Comparison of ENCODE assay signal across 21 mouse cellular contexts in genomic region chr8:10061001-10061400, GRCm38 (mm10). TPM values are rescaled to one million over a fixed set of nuclear protein-coding genes. Genes with fewer than 3 reads are reported as not detected.
DNase-seq lines count a peak whose midpoint lies in the region; ATAC-seq and TF ChIP-seq lines count a peak whose summit lies in the region.
"Had no signal": no experiment of that assay in that cellular context is flagged by ENCODE, and none has a peak within 500 bp of the region (broad histone marks: within the 10 kb centered on the region; RNA-seq: fewer than 3 reads in every experiment).

No protein-coding gene starts in this region.

- H3K4me2 ChIP-seq in embryonic facial prominence, embryonic 12.5 days (replicated peaks): no peak overlapping the region
- no peak overlapping the region for H3K4me2 ChIP-seq in limb, embryonic 14.5 days (replicated peaks; ENCODE audit: low read depth, low read length, severe bottlenecking)
- H3K4me2 ChIP-seq in neural tube, embryonic 11.5 days (ENCODE audit: low read depth): no peak overlapping the region
- H3K4me2 ChIP-seq: heart, embryonic 15.5 days; liver, embryonic 11.5 days; midbrain, embryonic 11.5 days had no signal

- no peak overlapping the region for H3K27ac ChIP-seq in embryonic facial prominence, embryonic 12.5 days
- no peak overlapping the region for H3K27ac ChIP-seq in embryonic facial prominence, embryonic 10.5 days (replicated peaks)
- no peak overlapping the region for H3K27ac ChIP-seq in limb, embryonic 14.5 days (replicated peaks; ENCODE audit: low read depth, low read length)
- H3K27ac ChIP-seq in limb, embryonic 10.5 days: no peak overlapping the region
- no peak overlapping the region for H3K27ac ChIP-seq in neural tube, embryonic 11.5 days (ENCODE audit: low read depth, low read length)
- H3K27ac ChIP-seq: heart, embryonic 15.5 days had no signal

- no peak for DNase-seq in embryonic facial prominence, embryonic 10.5 days (ENCODE audit: low spot score)
- DNase-seq in limb, embryonic 14.5 days (ENCODE audit: low spot score): no peak
- no peak for DNase-seq in limb, embryonic 10.5 days (ENCODE audit: low spot score)
- DNase-seq in neural tube, embryonic 11.5 days (ENCODE audit: low spot score): peak; percentile 40
- DNase-seq in liver: no peak
- DNase-seq in layer of hippocampus, postnatal 25 days (ENCODE audit: extremely low spot score in 1 of 2, low spot score in 1 of 2): no peak
- DNase-seq: adrenal gland, adult 8-10 months; cerebellum, adult 9-11 months; gastrocnemius, postnatal 10 days; kidney, adult 11 months; layer of hippocampus, postnatal 36 days; lung, adult 2 months; lung, postnatal 4 days; right cerebral cortex, postnatal 14 days had no signal

- H3K9me3 ChIP-seq in embryonic facial prominence, embryonic 12.5 days: no peaks in the 10 kb centered on the region
- H3K9me3 ChIP-seq in embryonic facial prominence, embryonic 10.5 days: no peaks in the 10 kb centered on the region
- H3K9me3 ChIP-seq in limb, embryonic 14.5 days (ENCODE audit: control insufficient read depth, low read length): no peaks in the 10 kb centered on the region
- H3K9me3 ChIP-seq in limb, embryonic 10.5 days (replicated peaks): no peaks in the 10 kb centered on the region
- H3K9me3 ChIP-seq in neural tube, embryonic 11.5 days (ENCODE audit: control insufficient read depth, low read length): no peaks in the 10 kb centered on the region
- H3K9me3 ChIP-seq: heart, embryonic 15.5 days had no signal

- H3K36me3 ChIP-seq in embryonic facial prominence, embryonic 12.5 days: no peaks in the 10 kb centered on the region
- H3K36me3 ChIP-seq in embryonic facial prominence, embryonic 10.5 days (replicated peaks): no peaks in the 10 kb centered on the region
- no peaks in the 10 kb centered on the region for H3K36me3 ChIP-seq in limb, embryonic 14.5 days (ENCODE audit: control insufficient read depth, insufficient read depth, low read length)
- no peaks in the 10 kb centered on the region for H3K36me3 ChIP-seq in limb, embryonic 10.5 days
- H3K36me3 ChIP-seq in neural tube, embryonic 11.5 days (ENCODE audit: control insufficient read depth, insufficient read depth, low read length): no peaks in the 10 kb centered on the region
- H3K36me3 ChIP-seq: heart, embryonic 15.5 days had no signal

- no peak for TF ChIP-seq POLR2A in limb, embryonic 14.5 days (IDR thresholded peaks at IDR 0.05; ENCODE audit: borderline replicate concordance, extremely low read depth, insufficient read depth, insufficient read length)

- ATAC-seq in embryonic facial prominence, embryonic 12.5 days (ENCODE audit: insufficient number of reproducible peaks, insufficient read depth, low FRiP score, low TSS enrichment): peak; percentile 3; the same call in 1 of the 2 replicates
- ATAC-seq in limb, embryonic 14.5 days (ENCODE audit: low FRiP score, low read depth): 0 out of 2 replicates have a peak, but pooled peaks have one; percentile 30
- no peak for ATAC-seq in neural tube, embryonic 11.5 days (ENCODE audit: insufficient read depth, low FRiP score, low TSS enrichment)
- ATAC-seq: CD4-positive, CD25-positive, alpha-beta regulatory T cell, adult 4 months; forebrain, embryonic 14.5 days; Patski had no signal

- H3K4me1 ChIP-seq in embryonic facial prominence, embryonic 12.5 days: no peaks in the 10 kb centered on the region
- no peaks in the 10 kb centered on the region for H3K4me1 ChIP-seq in embryonic facial prominence, embryonic 10.5 days
- no peaks in the 10 kb centered on the region for H3K4me1 ChIP-seq in limb, embryonic 14.5 days (ENCODE audit: control insufficient read depth, insufficient read depth, low read length)
- no peaks in the 10 kb centered on the region for H3K4me1 ChIP-seq in limb, embryonic 10.5 days
- no peaks in the 10 kb centered on the region for H3K4me1 ChIP-seq in neural tube, embryonic 11.5 days (ENCODE audit: control insufficient read depth, insufficient read depth, low read length)
- H3K4me1 ChIP-seq: heart, embryonic 15.5 days had no signal

- no peaks in the 10 kb centered on the region for H3K27me3 ChIP-seq in embryonic facial prominence, embryonic 12.5 days
- H3K27me3 ChIP-seq in embryonic facial prominence, embryonic 10.5 days (replicated peaks; ENCODE audit: low read depth, poor library complexity, severe bottlenecking): no peaks in the 10 kb centered on the region
- H3K27me3 ChIP-seq in limb, embryonic 14.5 days (ENCODE audit: control insufficient read depth, insufficient read depth, low read length): no peaks in the 10 kb centered on the region
- H3K27me3 ChIP-seq in limb, embryonic 10.5 days (ENCODE audit: low read depth, poor library complexity, severe bottlenecking): no peaks in the 10 kb centered on the region
- no peaks in the 10 kb centered on the region for H3K27me3 ChIP-seq in neural tube, embryonic 11.5 days (ENCODE audit: control insufficient read depth, insufficient read depth, low read length)
- H3K27me3 ChIP-seq: heart, embryonic 15.5 days had no signal

- WGBS in embryonic facial prominence, embryonic 12.5 days: 57% methylated on average over 1 of the region's 1 CpGs
- 50% methylated on average over 1 of the region's 1 CpGs for WGBS in embryonic facial prominence, embryonic 10.5 days
- WGBS in limb, embryonic 14.5 days: 52% methylated on average over 1 of the region's 1 CpGs
- WGBS in limb, embryonic 10.5 days: 56% methylated on average over 1 of the region's 1 CpGs
- WGBS in neural tube, embryonic 11.5 days: 36% methylated on average over 1 of the region's 1 CpGs

- H3K9ac ChIP-seq in embryonic facial prominence, embryonic 12.5 days: no peak overlapping the region
- no peak overlapping the region for H3K9ac ChIP-seq in limb, embryonic 14.5 days (ENCODE audit: low read depth, low read length, severe bottlenecking)
- no peak overlapping the region for H3K9ac ChIP-seq in neural tube, embryonic 11.5 days (ENCODE audit: low read length)
- H3K9ac ChIP-seq: heart, embryonic 15.5 days had no signal

- H3K4me3 ChIP-seq in embryonic facial prominence, embryonic 12.5 days: no peak overlapping the region
- H3K4me3 ChIP-seq in embryonic facial prominence, embryonic 10.5 days: no peak overlapping the region
- H3K4me3 ChIP-seq in limb, embryonic 14.5 days (replicated peaks; ENCODE audit: low read length): no peak overlapping the region
- no peak overlapping the region for H3K4me3 ChIP-seq in limb, embryonic 10.5 days
- no peak overlapping the region for H3K4me3 ChIP-seq in neural tube, embryonic 11.5 days (ENCODE audit: low read depth, low read length)
- H3K4me3 ChIP-seq: heart, embryonic 15.5 days had no signal

RNA-seq across cellular contexts. Expression of gene Tnfsf13b, which starts 54.7 kb away (rescaled TPM):
- polyA plus RNA-seq in embryonic facial prominence, embryonic 12.5 days (2016; fragmentation: Nextera tagmentation; extraction: Ambion mirVana): 0.33 TPM in 2 replicates
- 0.08 TPM in 1 of 2 replicates, not detected in the other for polyA plus RNA-seq in embryonic facial prominence, embryonic 10.5 days (2016; fragmentation: Nextera tagmentation; extraction: Ambion mirVana)
- polyA plus RNA-seq in limb, embryonic 14.5 days (2012; rRNA removed): 1.3 and 2.0 TPM in 2 replicates
- polyA plus RNA-seq in limb, embryonic 14.5 days (2014; fragmentation: Nextera tagmentation; extraction: Ambion mirVana): 1.1 and 2.2 TPM in 2 replicates
- not detected in 2 replicates for polyA plus RNA-seq in limb, embryonic 10.5 days (2016; fragmentation: Nextera tagmentation; extraction: Ambion mirVana)
- polyA plus RNA-seq in neural tube, embryonic 11.5 days (2014; fragmentation: Nextera tagmentation; extraction: Ambion mirVana): 1.1 and 1.2 TPM in 2 replicates
- 1 to 10 TPM; 3.2 to 4.2 TPM for total RNA-seq in layer of hippocampus, postnatal 25 days (2021)
